Mouse (Mus musculus): Measurements from ENCODE around the gene Ptk6.
A peak's percentile ranks its signal among the peaks of the same experiment; 100 is the strongest.

The Ptk6 gene

GRCm38 (mm10) chr2:181202422-181202821, at the start of gene Ptk6:
Ptk6 (minus strand) TSS chr2:181202789.
- no peak for DNase-seq (ENCODE audit: low spot score)

- DNase-seq (ENCODE audit: low spot score), result no peak
These were observed 49.3 kb upstream of the Ptk6 start for GRCm38 (mm10) chr2:181251841-181252240.

- no peak for DNase-seq (ENCODE audit: low spot score)
These were observed 46.6 kb upstream of the Ptk6 start for GRCm38 (mm10) chr2:181249217-181249616.

- DNase-seq (ENCODE audit: low spot score), result no peak
These were observed 42.4 kb upstream of the Ptk6 start for GRCm38 (mm10) chr2:181245031-181245430.

- DNase-seq (ENCODE audit: low spot score), result no peak
These were observed 41.3 kb upstream of the Ptk6 start for GRCm38 (mm10) chr2:181243706-181244394.

- DNase-seq (ENCODE audit: low spot score), result no peak
These were observed 39.7 kb upstream of the Ptk6 start for GRCm38 (mm10) chr2:181242314-181242665.

GRCm38 (mm10) chr2:181241602-181242313, 39.2 kb upstream of the Ptk6 start, which contains the start of gene Helz2:
Helz2 (minus strand) TSS chr2:181242027.
- DNase-seq (ENCODE audit: low spot score), result peak; percentile 37

- no peak for DNase-seq (ENCODE audit: low spot score)
These were observed 38.3 kb upstream of the Ptk6 start for GRCm38 (mm10) chr2:181240806-181241440.

- no peak for DNase-seq (ENCODE audit: low spot score)
These were observed 36.7 kb upstream of the Ptk6 start for GRCm38 (mm10) chr2:181239261-181239660.

- no peak for DNase-seq (ENCODE audit: low spot score)
These were observed 36.3 kb upstream of the Ptk6 start for GRCm38 (mm10) chr2:181238861-181239260.

GRCm38 (mm10) chr2:181238091-181238610, 35.6 kb upstream of the Ptk6 start:
- no peak for DNase-seq (ENCODE audit: low spot score)

GRCm38 (mm10) chr2:181237251-181238014, 34.8 kb upstream of the Ptk6 start:
- no peak for DNase-seq (ENCODE audit: low spot score)

- DNase-seq (ENCODE audit: low spot score), result no peak
These were observed 33.3 kb upstream of the Ptk6 start for GRCm38 (mm10) chr2:181235681-181236566.

GRCm38 (mm10) chr2:181234680-181235079, 32.1 kb upstream of the Ptk6 start:
- no peak for DNase-seq (ENCODE audit: low spot score)

GRCm38 (mm10) chr2:181233443-181233842, 30.9 kb upstream of the Ptk6 start:
- no peak for DNase-seq (ENCODE audit: low spot score)

GRCm38 (mm10) chr2:181231171-181231570, 28.6 kb upstream of the Ptk6 start:
- DNase-seq (ENCODE audit: low spot score), result no peak

- DNase-seq (ENCODE audit: low spot score), result no peak
These were observed 25.7 kb upstream of the Ptk6 start for GRCm38 (mm10) chr2:181228335-181228734.

- DNase-seq (ENCODE audit: low spot score), result no peak
These were observed 24.5 kb upstream of the Ptk6 start for GRCm38 (mm10) chr2:181227122-181227521.

- DNase-seq (ENCODE audit: low spot score), result no peak
These were observed 22.4 kb upstream of the Ptk6 start for GRCm38 (mm10) chr2:181224994-181225393.

- no peak for DNase-seq (ENCODE audit: low spot score)
These were observed 17.8 kb upstream of the Ptk6 start for GRCm38 (mm10) chr2:181220361-181220760.
